Mouse (Mus musculus): ENCODE results near the gene Fbln2.

Fbln2 gene

DNA sequence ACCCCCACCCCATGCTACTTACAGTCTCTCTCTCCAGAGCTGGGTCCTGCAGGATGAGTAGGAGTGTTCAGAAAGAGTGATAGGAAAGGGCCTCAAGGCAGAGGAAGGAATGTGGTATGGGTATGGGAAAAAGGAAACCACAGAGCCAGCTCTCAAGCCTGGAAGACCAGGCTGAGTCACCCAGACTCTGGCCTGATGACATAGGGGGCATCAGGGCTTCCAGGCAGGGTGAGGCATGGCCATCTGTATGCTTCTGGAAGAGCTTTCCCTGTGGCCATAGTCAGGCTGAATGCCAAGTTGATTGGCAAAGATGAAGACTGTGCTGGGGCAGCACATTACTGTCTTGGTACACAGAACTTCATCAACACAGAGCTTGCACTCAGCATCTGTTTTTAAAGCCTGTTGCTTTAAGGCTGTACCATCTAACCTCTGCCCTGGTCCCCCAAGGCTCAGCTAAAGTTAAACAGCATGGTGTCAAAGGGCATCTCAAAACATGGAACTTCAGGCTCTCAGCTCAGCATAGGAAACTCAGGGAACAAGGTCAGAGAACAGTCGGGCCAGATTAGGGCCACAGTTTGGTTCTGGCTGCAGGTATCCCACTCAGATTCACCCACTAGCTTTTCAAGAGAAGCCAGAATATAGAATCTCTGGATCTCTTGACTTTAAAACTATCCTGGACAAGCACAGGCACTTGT is 19.3 kb upstream of the Fbln2 start:
- DNase-seq: no peak

DNA sequence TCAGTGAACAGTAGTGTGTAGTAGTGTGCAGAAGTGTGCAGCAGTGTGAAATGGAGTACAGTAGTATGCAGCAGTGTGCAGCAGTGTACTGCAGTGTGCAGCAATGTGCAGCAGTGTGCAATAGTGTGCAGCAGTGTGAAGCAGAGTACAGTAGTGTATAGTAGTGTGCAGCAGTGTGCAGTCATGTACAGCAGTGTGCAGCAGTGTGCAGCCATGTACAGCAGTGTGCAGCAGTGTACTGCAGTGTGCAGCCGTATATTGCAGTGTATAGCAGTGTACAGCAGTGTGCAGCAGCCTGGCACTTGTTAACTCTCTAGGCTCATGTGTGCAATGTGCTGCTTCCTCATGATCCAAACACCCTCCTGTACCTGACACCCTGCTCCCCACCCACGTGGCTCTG is 13.8 kb upstream of the Fbln2 start:
- no peak for DNase-seq

DNA sequence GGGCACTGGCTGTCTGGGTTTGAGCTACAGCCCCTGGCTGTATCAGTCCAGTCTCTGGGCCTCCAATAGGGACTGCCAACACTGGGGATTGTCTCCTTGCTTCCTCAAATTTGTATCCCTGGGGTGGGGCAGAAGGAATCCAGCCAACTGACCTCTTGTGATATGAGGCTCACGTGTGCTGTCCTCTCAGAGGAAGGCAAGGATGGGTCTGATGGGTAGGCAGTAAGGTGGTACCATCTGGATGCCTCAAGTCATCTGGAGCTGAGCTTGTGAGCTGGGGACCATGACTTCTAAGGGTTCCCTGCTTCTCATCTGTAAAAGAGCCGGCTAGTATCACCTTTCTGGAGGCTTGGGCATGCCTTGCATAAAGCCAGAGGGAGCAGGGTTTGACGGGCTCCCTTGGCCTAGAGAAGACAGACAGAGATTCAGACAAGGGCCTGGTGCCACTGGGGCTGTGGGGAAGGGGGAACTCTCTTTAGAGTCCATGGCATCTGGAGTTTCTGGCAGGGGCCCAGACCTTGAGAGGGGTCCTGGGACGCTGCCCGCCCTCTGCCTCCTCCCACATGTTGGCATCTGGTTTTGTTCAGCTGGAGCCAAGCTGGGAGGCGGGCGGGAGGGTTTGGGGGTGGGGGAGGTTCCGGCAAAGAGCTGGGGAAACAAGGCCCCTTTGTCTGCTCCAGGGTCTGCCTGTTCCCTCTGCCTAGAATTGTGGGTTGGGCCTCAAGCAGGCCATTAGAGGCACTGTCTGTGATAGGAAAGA is 11.6 kb upstream of the Fbln2 start:
- DNase-seq: peak; percentile 27

DNA sequence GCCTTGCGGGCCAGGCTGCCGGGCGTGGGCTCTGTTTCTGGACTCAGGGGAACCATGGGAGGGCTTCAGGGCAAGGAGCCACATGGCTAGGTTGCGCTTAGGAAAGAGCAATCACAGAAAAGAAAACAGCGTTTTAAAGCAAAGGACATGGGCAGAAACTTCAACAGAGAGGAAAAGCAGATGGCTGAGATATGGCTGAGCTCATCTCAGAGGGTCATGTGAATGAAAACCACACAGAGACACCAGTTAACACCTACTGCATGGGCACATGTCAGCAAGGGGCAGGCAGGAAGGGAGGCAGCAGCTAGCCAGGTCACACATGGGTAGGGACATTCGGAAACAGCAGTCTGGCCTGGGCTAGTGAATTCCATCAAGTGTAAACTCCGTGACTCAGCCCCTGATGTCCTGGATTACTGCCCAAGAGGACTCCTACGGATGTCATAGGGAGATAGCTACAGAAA is 10.3 kb upstream of the Fbln2 start:
- DNase-seq: no peak

DNA sequence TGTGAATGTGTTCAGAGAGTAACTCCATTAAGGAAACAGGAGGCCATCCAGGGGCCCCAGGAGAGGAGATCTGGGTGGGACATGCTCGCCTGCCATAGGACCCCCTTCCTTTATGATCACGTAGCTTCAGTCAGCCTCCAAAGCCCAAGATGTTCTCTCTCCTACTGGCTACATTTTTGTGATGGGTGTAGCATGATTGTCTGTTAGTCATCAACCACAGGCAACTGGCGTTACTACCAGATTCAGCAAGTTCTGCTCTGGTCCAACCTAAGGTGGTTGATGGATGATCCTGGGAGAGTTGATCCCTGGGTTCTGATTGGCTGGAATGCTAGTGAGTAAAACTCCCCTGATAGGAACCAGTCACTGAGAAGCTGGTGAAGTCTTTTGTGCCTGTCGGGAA is 9.7 kb upstream of the Fbln2 start:
- no peak for DNase-seq

DNA sequence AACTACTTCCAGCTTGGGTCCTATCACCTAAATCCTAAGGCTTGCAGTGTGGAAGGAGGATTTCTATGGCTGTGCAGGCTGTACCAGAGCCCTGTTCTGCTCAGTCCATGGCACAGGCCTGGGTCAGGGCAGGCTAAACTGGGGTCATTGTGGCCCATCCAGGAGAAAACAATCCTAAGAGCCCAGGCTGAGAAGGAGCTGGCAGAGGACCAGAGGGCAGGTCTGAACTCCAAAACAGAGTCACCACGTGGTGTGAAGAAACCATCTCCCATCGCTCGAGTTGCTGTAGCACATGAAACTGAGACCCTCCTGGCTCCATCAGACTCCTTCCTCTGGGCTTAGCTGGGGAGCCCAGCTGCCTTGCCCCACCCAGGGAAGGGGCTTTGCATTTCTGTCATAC is 6.9 kb upstream of the Fbln2 start:
- no peak for DNase-seq

DNA sequence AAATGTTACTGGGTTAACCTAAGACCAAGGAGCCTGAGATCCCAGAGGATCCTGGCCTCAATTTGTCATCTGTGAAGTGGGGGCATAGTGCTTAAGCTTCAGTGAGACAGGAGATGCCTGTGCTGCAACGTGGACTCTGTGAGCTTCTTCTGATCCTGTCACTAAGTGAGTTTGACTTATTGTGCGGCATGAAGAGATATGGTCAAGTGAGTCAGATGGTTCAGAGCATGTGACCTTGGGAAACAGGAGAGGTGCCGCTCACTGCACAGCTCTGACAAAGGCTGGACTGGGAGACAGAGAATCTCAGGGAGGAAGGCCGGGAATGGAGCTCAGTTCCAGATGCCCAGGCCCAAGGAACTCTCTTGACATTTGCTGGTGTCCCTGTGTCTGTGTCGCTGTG is 6.5 kb upstream of the Fbln2 start:
- DNase-seq: no peak

DNA sequence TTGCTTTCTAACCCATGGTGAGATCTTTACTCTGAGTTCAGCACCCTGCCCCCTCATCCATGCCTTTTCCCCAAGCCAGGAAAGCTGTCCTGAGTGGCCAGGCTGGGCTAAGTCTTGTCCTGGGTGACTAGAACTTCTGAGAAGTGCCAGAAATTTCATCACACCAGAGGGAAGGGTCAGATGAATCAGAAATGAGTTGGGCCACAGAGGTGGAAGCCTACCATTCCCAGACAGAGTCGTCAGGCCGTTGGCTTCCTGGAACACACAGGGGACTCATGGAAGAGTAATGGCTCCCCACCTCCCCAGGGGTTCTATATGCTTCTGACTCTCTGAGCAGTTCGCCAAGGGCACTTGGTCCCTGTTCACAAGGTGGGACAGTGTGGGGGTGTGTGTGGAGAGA is 4.8 kb upstream of the Fbln2 start:
- DNase-seq: no peak

DNA sequence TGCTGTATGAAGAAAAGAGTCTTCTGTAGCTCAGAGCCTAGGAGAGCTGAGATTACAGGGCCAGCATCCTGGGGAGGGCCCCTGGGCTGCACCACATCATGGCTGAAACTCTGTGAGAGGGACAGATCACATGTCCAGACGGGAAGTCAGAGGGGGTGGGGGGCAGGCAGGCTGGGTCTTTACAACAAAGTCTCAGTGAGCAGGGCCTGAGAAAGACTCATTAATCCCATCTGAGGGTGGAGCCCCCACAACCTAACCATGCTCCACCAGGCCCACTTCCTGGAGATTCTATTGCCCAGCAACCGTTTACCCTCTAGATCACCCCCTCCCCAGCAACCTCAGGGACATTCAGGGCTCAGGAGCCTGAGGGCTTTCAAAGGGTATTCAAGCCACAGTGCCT is 2.5 kb upstream of the Fbln2 start:
- DNase-seq: no peak

DNA sequence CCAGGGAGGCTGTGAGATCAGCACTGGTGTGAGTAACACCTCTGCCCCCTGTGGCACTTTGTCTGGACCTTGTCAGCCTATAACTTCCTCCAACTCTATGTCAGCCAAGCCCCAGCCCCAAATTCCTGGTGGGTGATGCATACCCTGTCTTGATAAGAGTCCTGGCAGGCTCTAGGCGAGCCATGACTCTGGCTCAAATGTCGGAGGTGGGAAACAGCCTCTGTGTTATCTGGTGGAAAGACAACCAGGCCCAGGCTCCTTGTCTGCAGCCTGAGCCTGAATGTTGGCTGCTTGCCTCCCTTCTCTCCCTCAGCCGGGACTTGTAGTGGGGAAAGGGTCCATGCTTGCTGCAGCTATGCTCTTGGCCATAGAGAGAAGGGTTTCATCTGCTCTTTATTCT is 1.4 kb upstream of the Fbln2 start:
- DNase-seq: no peak

DNA sequence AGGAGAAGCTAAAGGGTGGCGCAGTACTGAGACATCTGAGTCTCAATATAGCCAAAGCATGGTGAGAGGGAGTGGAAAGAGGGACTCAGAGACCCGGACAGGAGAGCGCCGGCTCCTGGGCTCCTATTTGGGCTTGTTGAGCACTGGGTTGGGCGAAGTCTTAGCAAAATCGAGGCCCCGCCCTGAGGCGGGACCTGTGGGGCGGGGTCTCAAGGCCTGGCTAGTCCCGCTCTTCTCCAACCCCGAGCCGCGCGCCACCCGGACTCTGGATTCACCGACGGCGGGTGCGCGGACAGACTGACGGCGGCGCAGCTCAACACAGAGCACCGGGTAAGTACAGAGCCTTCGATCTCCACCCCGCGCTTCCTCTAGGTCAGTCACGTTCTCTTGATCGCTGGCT is 316 bp downstream of the Fbln2 start:
- no peak for DNase-seq

DNA sequence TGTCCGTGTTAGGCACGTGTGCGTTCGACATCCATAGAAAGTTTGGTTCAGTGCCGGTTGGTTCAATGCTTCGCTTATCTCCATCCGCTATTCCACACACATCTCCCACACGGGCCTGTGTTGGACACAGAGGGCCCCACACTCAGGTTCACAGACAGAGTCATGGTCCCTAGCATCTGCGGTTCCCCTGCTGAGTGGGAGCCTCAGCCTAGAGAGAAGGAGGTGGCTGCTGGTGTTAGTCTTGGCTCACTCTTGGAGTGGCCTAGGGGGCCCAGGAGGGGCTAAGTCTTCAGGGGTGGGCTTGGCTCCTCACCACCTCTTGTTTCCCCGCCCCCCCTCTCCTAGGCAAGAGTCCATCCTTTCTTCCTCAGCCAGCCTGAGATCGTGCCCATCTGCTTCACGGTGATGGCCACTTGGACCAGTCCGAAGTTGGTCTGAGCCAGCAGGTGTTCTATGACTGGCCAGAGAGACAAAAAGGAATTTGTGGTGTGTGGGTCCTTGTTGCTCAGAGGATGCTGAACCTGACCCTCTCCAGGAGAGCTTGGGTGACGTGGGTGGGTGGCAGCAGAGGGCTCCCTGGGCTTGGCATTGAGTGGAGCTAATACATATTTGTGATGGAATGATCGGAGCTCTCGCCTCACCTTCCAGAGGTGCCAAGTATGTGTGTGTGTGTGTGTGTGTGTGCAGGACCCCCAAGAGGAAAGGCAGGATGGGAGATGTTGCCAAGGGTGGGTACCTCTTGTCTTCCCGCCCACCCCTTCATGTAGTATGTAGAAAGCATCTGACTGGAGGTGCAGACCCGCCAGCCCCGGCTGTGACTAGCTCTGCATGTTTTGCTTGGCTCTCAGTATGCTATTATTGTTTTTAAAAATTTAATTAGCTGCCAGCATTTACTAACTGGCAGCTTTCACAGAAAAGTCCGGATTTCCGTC is 1.3 kb downstream of the Fbln2 start:
- DNase-seq: no peak

DNA sequence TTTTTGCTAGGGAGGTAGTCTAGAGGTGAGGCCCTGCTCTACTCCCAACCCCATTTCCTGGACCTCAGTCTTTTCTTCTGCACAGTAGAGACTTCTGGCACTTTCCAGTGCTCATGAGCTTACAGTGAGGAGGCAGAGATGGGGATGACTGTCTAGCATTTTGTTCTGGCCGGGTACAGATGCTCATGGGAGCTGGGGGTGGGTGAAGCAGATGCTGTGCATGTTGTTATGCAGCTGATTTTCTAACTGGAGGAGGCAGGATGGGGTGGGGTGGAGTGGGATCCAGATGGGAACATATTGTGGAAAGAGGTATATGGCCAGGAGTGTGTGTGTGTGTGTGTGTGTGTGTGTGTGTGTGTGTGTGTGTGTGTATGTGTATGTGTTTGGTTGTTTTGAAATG is 3.2 kb downstream of the Fbln2 start:
- DNase-seq: no peak

DNA sequence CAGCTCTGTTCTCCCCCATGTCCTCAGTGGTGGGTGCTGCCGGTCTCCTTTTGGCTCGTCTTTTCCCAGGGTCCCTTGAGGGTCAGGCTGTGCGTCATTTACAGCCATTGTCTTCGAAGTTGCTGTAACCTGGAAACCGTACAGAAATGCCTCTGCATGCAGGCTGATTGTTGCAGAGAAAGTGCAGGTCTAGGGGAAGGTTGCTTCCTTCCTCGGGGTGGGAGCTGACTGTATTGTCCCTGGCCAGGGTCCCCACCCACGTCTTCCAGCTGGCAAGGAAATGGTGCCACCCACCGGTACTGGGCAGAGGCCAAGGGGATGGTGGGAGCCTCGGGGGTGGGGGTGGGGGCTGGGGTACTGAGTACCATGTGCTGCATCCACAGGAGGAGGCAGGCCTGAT is 6.2 kb downstream of the Fbln2 start:
- DNase-seq: no peak

DNA sequence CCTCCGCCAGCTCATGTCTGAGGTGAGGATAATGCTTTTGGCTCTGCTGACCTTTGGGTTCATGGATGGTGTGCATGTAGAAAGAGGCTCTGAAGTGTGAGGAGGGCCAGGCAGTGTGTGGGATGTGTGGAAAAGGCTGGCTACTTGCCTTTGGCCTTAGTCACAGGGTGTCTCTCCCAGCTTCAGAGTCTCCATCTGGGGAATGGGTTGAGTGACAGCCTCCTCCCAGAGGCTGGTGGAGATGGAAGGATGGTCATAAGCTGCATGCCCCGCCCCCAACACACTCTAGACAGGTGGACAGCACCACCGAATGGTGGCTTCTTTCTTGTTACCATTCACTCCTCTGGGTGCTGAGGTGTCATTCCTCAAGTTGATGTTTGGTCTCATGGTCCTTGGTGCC is 6.6 kb downstream of the Fbln2 start:
- no peak for DNase-seq

DNA sequence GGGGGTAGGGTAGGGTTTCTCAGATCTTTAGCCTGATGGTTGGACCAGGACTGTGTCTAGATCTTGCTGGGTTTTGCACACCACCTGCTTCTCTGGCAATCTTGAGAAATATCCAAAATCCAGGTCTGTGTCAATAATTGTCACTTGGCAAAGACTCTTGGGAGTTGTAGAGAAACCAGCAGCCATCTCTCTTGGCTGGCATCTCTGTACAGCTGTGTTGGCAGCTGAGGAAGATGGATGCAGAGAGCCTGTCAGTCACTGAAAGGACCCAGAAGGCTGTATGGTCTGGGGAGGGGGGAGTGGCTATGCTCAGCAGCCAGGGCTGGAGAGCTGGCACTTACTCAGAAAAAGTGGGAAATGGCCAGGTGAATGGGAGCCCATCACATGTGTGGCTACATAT is 7.8 kb downstream of the Fbln2 start:
- DNase-seq: no peak

DNA sequence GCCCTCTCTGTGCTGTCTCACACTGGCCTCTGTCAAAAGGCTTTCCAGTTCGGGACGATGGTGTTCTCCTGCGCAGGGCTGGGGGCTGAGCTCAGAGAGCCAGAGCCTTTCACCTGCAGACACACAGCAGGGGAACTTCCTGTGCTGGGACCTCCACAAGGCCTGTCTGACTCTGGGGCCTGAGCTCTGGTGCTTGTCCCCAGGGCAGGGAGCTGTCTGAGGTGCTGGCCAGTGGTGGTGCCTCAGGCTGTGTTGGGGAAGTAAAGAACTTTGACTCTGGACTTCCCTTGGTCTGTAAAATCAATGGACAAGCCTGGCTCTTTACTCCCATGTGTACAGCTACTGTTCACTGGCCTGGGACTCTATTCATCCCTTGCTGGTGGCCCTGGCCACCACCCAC is 8.8 kb downstream of the Fbln2 start:
- no peak for DNase-seq

DNA sequence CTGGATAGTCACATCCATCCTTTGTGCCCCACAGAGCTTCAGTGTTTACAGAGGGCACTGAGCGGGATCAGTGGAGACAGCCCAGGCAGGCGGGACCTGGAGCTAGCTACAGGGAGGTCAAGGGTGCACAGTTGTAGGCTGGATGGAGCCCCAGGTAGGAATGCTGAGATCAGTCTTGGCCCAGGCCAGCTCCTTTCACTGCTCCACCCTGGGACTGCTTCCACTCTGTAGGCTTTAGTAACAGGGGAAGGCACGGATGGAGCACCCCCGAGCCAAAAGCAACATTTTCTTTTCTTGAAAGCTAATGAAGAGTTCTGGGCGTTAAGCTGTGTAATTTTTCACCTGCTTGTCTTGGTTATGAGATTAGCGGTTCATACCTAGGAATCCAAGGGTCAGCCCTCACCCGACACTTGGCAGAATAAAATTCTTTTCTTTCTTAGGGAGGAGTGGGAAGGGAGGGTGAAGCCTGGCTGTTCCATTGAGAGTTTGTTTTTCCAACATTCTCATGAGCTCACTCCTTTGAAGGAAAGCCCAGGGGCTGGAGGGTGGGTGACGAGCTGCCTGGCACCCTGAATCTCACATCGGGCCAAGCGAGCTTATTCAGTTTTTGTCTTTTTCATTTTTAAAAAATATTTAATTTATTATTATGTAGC is 10.6 kb downstream of the Fbln2 start:
- no peak for DNase-seq

DNA sequence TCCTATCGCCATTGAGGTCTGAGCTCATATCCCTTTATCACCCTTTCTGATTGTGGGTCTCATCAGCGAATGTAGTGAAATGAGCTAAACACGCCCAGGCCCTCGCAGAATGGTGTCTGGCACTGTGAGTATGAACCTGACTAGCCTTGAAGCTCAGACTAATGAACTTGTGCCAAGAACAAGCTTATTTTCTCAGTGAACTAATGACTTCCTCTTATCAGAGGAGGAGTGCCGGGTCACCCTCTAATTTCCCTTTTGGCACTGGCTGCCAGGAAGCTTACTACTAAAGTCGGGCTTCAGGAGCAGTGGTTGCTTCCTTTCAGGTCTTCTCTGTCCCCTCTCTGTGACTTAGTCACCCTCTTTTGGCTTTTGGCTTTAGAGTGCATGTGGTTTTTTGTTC is 12.7 kb downstream of the Fbln2 start:
- no peak for DNase-seq

DNA sequence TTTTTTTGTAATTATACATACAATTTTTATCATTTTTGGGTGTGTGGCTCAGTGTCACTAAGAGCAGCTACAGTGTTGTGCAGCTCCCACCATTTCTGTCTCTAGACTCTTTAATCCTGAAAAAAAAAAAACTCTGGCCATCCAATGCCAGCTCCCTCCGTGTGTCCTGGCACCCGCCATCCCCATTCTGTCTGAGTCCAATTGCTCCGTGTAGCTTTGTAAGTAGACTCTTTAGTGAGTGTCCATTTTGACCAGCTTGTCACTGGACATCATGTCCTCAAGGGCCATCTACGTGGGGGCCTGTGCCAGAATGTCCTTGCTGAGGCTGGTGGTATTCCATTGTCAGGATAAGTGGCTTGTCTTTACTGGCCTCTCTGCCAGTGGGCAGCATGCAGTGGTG is 13.1 kb downstream of the Fbln2 start:
- peak; percentile 22 for DNase-seq

DNA sequence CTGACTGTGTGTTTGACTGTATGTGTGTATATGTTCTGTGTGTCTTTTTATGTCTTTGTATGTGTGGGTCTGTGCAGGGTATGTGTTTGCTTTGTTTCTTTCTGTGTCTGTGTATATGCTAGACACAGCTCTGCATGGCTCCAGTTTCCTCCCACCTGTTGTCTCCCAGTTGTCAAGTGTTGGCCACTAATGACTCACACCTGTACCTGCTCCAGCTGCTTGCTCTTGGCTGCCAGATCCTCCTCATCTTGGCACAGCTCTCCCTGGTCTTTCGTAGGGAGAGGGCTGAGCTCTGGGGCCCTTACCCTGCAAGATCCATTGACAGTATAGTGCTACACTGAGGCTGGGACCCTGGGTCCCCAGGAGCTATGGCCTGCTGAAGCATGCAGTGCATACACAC is 13.8 kb downstream of the Fbln2 start:
- no peak for DNase-seq

DNA sequence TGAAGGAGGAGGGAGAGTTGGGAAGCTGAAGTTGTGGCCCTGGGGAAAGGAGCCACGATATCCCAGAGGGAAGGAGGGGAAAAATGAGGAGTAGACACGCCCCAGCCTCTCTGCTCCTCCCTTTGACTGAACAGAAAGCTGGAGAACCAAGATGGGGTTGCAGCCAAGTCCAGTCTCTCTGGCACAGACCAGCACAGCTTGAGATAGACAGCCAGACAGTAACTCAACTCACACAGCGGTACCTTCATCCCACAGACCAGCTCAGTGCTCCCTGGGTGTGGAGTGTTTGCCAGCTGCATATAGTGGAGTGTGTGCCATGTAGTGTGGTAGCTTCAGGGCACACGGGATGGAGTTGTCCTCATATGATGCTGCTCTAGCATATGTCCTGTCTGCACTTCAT is 16.7 kb downstream of the Fbln2 start:
- DNase-seq: no peak

DNA sequence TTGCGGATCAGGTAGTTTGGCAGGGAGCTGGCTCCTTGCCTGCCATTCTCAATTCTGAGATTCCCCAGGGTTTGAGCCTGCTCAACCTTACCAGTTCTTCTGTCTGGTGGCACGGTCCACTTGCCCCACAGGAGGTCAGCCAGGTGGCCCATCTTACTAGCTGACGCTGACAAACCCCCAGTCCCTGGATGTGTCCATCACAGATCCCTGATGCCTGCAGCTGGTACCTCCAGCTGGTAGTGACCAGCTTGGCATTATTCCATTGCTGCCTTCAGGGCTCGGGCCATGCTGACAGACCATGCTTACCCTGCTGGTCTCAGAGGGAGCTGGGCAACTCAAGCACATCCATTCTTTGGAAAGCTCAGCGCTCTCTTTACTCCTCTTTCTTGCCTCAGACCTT is 18.7 kb downstream of the Fbln2 start:
- no peak for DNase-seq

Measured in cerebellum, adult 11-12 months (tissue).